Mouse (Mus musculus): ENCODE data around the gene Nlrp3. TPM values are rescaled to one million over a fixed set of nuclear protein-coding genes. Genes with fewer than 3 reads are reported as not detected.

Gene Nlrp3
- polyA plus RNA-seq, 1 experiment from 2014 or later, result 0.22 TPM

DNA sequence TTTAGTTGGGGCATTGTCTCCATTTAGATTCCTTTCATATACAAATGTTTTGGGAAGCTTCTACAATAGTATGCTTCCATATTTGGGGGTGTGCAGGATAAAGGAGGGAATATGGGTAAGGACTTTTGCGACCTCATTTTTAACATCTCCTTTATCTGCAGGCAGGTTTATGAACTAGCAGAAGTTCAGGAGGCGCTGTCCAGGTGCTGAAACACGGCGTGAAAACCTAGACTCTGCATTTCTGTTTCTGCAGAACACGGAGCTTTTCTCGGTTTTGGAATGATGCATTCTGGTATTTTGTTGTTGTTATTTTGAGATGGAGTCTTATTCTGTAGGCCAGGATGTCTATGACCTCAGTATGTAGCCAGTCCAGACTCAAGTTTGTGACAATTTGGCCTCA, 43.2 kb downstream of the Nlrp3 start:
- Histone ChIP-seq H3K4me2 (no peak overlapping the region), H3K4me1 (no peaks in the 10 kb centered on the region), H3K4me3 (no peak overlapping the region), H3K27me3 (no peaks in the 10 kb centered on the region), H3K36me3 (no peaks in the 10 kb centered on the region), H3K9ac (no peak overlapping the region), H3K27ac (no peak overlapping the region), H3K9me3 (no peaks in the 10 kb centered on the region)
- WGBS, result 22% methylated on average over 6 of the region's 6 CpGs
- no peak for ATAC-seq (ENCODE audit: insufficient number of reproducible peaks, insufficient read depth, low FRiP score, low TSS enrichment, low read depth)

DNA sequence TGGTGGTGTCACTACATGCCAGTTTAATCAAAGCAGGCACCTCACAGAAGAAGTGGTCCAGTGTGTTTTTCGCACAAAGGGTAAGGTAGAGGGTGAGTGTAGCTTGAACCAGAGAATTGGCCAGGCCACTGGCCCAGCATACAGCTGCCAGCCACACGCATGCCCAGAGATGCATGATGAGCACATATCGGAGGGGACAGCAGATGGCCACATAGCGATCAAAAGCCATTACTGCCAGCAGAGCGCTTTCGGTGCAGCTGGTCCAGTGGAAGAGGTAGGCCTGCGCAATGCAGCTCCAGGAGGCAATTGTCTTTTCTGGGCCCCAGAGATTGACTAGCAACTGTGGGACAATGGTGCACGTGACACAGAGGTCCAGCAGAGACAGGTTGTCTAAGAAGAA, 48.1 kb downstream of the Nlrp3 start:
- WGBS, result 90% methylated on average over 8 of the region's 8 CpGs

DNA sequence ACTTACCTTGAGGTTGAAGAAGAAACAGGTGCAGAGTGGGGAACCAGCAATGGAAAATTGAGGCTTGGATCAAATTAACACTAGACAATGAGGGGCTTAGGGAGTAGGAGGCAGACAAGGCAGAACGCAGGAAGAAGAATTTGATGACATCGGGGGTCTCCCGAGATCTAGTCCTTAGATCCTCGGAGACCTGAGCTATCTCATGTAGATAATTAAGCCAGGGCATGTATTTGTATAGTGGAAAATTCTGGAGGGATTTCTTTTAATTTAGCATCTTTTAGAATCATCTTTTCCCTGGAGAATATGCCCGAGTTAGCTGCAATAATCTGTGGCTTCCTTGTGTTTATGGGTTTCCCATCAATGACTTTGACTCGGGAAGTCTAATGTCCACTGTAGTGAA, 51.8 kb downstream of the Nlrp3 start, which contains the start of gene Olfr223:
Gene Olfr223, minus strand, starts transcription at position 101 of the 400 bp plus-strand sequence.
- no peak within 1 kb of the TSS for H3K4me2 ChIP-seq
- no peaks in the 10 kb centered on the region for H3K9me3 ChIP-seq
- H3K4me3 ChIP-seq, result no peak within 1 kb of the TSS
- 81% methylated on average over 6 of the region's 6 CpGs for WGBS
- H3K27me3 ChIP-seq, result no peaks in the 10 kb centered on the region
- no peaks in the 10 kb centered on the region for H3K4me1 ChIP-seq
- H3K9ac ChIP-seq, result no peak within 1 kb of the TSS
- no peak for ATAC-seq (ENCODE audit: insufficient number of reproducible peaks, insufficient read depth, low FRiP score, low TSS enrichment, low read depth)
- H3K36me3 ChIP-seq, result no peaks in the 10 kb centered on the region
- H3K27ac ChIP-seq, result no peak within 1 kb of the TSS

More for the DNA sequence above, 48.1 kb downstream of the Nlrp3 start:
- no peak overlapping the region for H3K9ac ChIP-seq
- no peak overlapping the region for H3K27ac ChIP-seq
- H3K36me3 ChIP-seq, result no peaks in the 10 kb centered on the region
- no peaks in the 10 kb centered on the region for H3K9me3 ChIP-seq
- no peaks in the 10 kb centered on the region for H3K4me1 ChIP-seq
- H3K4me3 ChIP-seq, result no peak overlapping the region
- no peak for ATAC-seq (ENCODE audit: insufficient number of reproducible peaks, insufficient read depth, low FRiP score, low TSS enrichment, low read depth)
- no peaks in the 10 kb centered on the region for H3K27me3 ChIP-seq
- H3K4me2 ChIP-seq, result no peak overlapping the region

DNA sequence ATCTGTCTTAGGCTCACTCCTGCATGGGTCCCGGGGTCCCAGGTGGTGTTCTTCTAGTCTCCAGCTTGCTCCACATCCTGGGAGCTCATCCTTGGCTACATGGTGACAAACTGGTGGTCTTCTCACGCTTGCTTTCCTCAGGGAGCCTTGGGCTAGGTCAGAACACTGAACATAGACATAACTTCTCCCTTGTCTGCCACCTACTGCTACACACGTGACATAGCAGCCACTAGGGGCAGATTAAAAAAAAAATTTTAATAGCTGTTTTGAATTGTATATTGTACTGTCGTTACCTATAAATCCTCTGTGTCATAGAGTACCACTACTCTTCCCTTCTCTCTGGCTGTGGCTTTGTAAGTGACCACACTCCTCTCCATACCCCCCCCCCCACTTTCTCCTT, 54.7 kb downstream of the Nlrp3 start:
- H3K27me3 ChIP-seq, result no peaks in the 10 kb centered on the region

DNA sequence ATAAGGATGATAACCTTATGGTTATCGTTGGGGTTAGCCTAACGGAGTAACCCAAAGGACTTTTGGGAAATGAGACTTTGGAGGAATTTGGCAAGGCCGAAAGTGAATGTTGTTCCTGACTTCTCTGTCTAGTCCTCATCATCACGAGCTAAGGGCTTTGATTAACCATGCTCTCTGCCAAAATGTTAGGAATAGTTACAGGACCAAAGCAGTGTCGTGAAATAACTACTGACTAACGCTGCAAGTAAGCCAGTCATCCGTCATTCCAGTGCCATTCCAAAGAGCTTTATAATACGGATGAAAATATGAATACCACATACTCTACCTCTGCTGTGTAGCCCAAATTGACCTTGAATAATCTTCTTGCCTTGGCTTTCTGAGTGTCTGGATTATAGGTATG, 55.6 kb downstream of the Nlrp3 start:
- H3K4me2 ChIP-seq, result no peak overlapping the region
- no peaks in the 10 kb centered on the region for H3K4me1 ChIP-seq
- no peaks in the 10 kb centered on the region for H3K36me3 ChIP-seq
- no peak overlapping the region for H3K4me3 ChIP-seq
- H3K9me3 ChIP-seq, result no peaks in the 10 kb centered on the region
- H3K9ac ChIP-seq, result no peak overlapping the region
- no peak for ATAC-seq (ENCODE audit: insufficient number of reproducible peaks, insufficient read depth, low FRiP score, low TSS enrichment, low read depth)
- no peaks in the 10 kb centered on the region for H3K27me3 ChIP-seq
- H3K27ac ChIP-seq, result no peak overlapping the region
- 85% methylated on average over 8 of the region's 8 CpGs for WGBS

More for the DNA sequence above, 54.7 kb downstream of the Nlrp3 start:
- Histone ChIP-seq H3K27ac (no peak overlapping the region), H3K4me3 (no peak overlapping the region), H3K4me1 (no peaks in the 10 kb centered on the region), H3K36me3 (no peaks in the 10 kb centered on the region), H3K9me3 (no peaks in the 10 kb centered on the region), H3K4me2 (no peak overlapping the region), H3K9ac (no peak overlapping the region)
- WGBS, result 46% methylated on average over 4 of the region's 4 CpGs
- ATAC-seq (ENCODE audit: insufficient number of reproducible peaks, insufficient read depth, low FRiP score, low TSS enrichment, low read depth), result no peak

DNA sequence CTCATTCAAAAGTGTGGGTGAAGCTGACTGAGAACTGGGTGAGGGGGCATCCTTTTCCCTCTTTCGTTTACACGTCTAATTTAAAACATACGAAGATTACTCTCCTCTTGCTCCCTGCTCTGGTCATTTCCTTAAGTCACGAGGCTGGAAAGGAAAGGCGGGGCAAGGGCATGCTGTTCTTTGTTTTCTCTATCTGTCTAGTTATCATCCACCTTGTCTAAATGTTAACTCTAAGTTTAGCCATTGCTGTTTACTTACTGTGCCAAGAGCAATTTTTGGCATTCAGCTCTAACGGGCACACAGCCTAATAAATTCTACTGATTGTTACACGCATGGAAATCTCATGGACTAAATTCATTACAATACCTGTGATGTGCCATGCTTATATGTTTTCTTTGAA, 57.8 kb downstream of the Nlrp3 start:
- WGBS, result 51% methylated on average over 7 of the region's 7 CpGs
- no peak for ATAC-seq (ENCODE audit: insufficient number of reproducible peaks, insufficient read depth, low FRiP score, low TSS enrichment, low read depth)

DNA sequence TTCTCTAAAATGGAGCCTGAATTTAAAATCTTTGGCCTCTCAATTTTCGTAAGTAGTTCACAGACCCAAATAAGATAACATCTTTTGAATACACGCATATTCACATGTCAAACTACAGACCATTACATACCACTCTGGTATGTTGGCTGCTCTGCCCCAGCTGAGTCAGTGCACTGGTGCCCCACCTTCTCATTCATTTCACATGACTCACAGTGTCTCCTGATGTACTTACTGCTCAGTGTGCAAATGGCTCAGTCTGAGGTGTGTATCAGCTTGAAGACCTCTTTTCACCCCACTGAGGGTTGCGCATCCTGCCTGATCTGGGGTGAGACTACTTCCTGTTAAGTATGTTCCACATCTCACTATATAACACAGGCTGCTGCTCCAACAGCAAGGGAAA, 59.5 kb downstream of the Nlrp3 start:
- no peaks in the 10 kb centered on the region for H3K4me1 ChIP-seq
- no peak overlapping the region for H3K27ac ChIP-seq
- no peaks in the 10 kb centered on the region for H3K36me3 ChIP-seq
- no peaks in the 10 kb centered on the region for H3K27me3 ChIP-seq
- WGBS, result 87% methylated on average over 3 of the region's 3 CpGs
- H3K9me3 ChIP-seq, result no peaks in the 10 kb centered on the region
- H3K9ac ChIP-seq, result no peak overlapping the region
- no peak overlapping the region for H3K4me3 ChIP-seq
- H3K4me2 ChIP-seq, result no peak overlapping the region
- no peak for ATAC-seq (ENCODE audit: insufficient number of reproducible peaks, insufficient read depth, low FRiP score, low TSS enrichment, low read depth)

More for the DNA sequence above, 57.8 kb downstream of the Nlrp3 start:
- Histone ChIP-seq H3K4me3 (no peak overlapping the region), H3K36me3 (no peaks in the 10 kb centered on the region), H3K4me1 (no peaks in the 10 kb centered on the region), H3K4me2 (no peak overlapping the region), H3K27me3 (no peaks in the 10 kb centered on the region), H3K27ac (no peak overlapping the region), H3K9ac (no peak overlapping the region), H3K9me3 (no peaks in the 10 kb centered on the region)

DNA sequence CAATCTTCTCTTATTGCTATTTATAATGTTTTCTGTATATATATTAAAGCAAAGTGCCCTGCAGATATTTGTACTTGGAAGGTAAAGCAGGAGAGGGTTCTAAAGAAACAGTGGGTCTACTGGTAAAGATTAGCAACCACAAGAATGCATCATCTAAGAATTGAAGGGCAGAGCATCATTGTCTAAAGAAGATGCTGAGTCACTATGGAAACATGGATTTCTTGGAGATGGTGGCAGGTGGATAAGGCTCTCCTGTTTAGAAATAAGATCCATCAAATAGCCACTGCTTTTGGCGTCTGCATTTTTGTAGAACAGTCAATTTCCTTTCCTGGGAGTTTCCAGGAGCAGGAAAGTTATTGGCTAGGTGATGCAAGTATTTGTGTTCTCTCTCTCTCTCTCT, 60.9 kb downstream of the Nlrp3 start:
- Histone ChIP-seq H3K9me3 (no peaks in the 10 kb centered on the region), H3K4me3 (no peak overlapping the region), H3K27ac (no peak overlapping the region), H3K27me3 (no peaks in the 10 kb centered on the region), H3K36me3 (no peaks in the 10 kb centered on the region), H3K4me2 (no peak overlapping the region), H3K9ac (no peak overlapping the region), H3K4me1 (no peaks in the 10 kb centered on the region)
- ATAC-seq (ENCODE audit: insufficient number of reproducible peaks, insufficient read depth, low FRiP score, low TSS enrichment, low read depth), result no peak
- 54% methylated on average over 1 of the region's 1 CpGs for WGBS

DNA sequence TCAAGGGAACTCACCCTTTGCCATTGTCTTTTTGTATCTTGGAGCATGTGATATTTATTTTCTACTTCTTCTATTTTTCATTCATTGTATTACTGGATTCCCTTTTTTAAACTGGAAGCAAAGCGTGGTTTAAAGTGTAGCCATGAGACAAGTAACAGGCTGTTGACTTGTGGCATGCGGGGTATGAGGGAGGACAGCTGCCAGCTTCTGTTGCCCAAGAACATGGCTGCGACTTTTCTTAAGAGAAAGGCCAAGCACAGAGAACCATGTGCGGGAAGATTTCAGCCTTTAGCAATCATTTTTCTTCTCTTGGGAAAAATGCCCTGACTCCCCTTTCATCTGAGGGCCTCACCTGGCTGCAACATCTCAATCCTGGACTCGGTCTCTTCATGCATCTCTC, 70.3 kb downstream of the Nlrp3 start:
- Histone ChIP-seq H3K4me1 (peaks cover 2% of the 10 kb centered on the region; the same call in 1 of the 2 replicates), H3K36me3 (no peaks in the 10 kb centered on the region), H3K4me2 (no peak overlapping the region), H3K27me3 (no peaks in the 10 kb centered on the region), H3K27ac (no peak overlapping the region), H3K9ac (no peak overlapping the region), H3K9me3 (no peaks in the 10 kb centered on the region), H3K4me3 (no peak overlapping the region)
- ATAC-seq (ENCODE audit: insufficient number of reproducible peaks, insufficient read depth, low FRiP score, low TSS enrichment, low read depth), result no peak
- WGBS, result 79% methylated on average over 5 of the region's 5 CpGs

DNA sequence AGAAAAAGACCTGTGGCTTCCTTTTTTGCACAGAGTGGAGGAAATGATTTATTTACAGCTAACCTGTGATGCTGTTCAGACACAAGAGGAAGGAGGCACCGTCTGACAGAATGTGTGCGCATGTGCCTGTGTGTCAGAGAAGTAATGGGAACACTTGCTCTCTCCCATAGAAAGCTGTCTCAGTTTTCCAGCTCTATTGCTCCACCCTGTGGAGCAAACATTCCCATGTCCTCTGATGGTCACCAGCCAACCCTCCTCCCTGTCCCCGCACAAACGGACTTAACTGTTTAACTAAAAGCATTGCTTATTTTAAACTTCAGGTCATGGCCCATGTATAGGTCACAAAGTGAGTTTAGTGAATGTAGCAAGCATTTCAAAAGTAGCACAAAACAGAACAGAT, 72.8 kb downstream of the Nlrp3 start:
- Histone ChIP-seq H3K9ac (no peak overlapping the region), H3K27ac (no peak overlapping the region), H3K9me3 (no peaks in the 10 kb centered on the region), H3K4me2 (no peak overlapping the region), H3K36me3 (no peaks in the 10 kb centered on the region), H3K4me1 (peaks cover 2% of the 10 kb centered on the region; the same call in 1 of the 2 replicates), H3K4me3 (no peak overlapping the region), H3K27me3 (no peaks in the 10 kb centered on the region)
- ATAC-seq (ENCODE audit: insufficient number of reproducible peaks, insufficient read depth, low FRiP score, low TSS enrichment, low read depth), result no peak
- WGBS, result 54% methylated on average over 4 of the region's 4 CpGs

Other genes with a start within 250 kb of the Nlrp3 start
- 6.9 and 7.3 TPM in 2 replicates for gene Wnt9a, start 234.6 kb upstream of the Nlrp3 start, polyA plus RNA-seq (2015; fragmentation: Nextera tagmentation; extraction: Ambion mirVana)
- not detected in 2 replicates for gene Prss38, start 165.9 kb upstream of the Nlrp3 start, polyA plus RNA-seq (2015; fragmentation: Nextera tagmentation; extraction: Ambion mirVana)
- gene Jmjd4, start 91.5 kb upstream of the Nlrp3 start, polyA plus RNA-seq (2015; fragmentation: Nextera tagmentation; extraction: Ambion mirVana), result 14.9 and 15.4 TPM in 2 replicates
- gene Snap47, start 90.4 kb upstream of the Nlrp3 start, polyA plus RNA-seq (2015; fragmentation: Nextera tagmentation; extraction: Ambion mirVana), result 137 and 140 TPM in 2 replicates
- 10.5 and 11.3 TPM in 2 replicates for gene Zfp867, start 69.1 kb upstream of the Nlrp3 start, polyA plus RNA-seq (2015; fragmentation: Nextera tagmentation; extraction: Ambion mirVana)
- 23.9 and 24.9 TPM in 2 replicates for gene Zkscan17, start 14.8 kb upstream of the Nlrp3 start, polyA plus RNA-seq (2015; fragmentation: Nextera tagmentation; extraction: Ambion mirVana)
- gene Olfr222, start 34.7 kb downstream of the Nlrp3 start, polyA plus RNA-seq (2015; fragmentation: Nextera tagmentation; extraction: Ambion mirVana), result 0.43 TPM in 1 of 2 replicates, not detected in the other
- gene Olfr223, start 51.7 kb downstream of the Nlrp3 start, polyA plus RNA-seq (2015; fragmentation: Nextera tagmentation; extraction: Ambion mirVana), result not detected in 2 replicates
- gene Mprip, start 119.7 kb downstream of the Nlrp3 start, polyA plus RNA-seq (2015; fragmentation: Nextera tagmentation; extraction: Ambion mirVana), result 39.7 and 40.0 TPM in 2 replicates
- 3.6 and 3.9 TPM in 2 replicates for gene Pld6, start 246.1 kb downstream of the Nlrp3 start, polyA plus RNA-seq (2015; fragmentation: Nextera tagmentation; extraction: Ambion mirVana)

Data from embryonic facial prominence, embryonic 13.5 days (tissue).